Mouse (Mus musculus): Measurements from ENCODE around the gene Cdc20b.

DNA sequence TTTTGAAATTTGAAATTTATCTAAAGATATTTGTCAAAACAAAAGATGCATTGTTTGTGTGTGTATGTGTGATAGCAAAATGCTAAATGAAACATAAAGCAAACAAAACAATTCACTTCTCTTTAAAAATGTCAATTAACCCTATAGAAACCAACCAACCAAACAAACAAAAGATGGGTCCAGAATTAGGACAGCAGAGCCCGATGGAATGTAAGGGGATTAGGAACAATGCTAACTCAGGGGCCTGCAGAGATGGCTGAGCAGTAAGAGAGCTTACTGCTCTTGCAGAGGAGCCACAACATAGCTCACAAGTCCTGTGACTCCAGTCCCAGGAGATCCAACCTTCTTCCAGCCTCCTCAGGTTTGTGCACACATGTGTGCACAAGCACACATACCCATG is 47.2 kb downstream of the Cdc20b start:
- TF ChIP-seq CTCF (IDR thresholded peaks at IDR 0.05; ENCODE audit: control insufficient read depth, insufficient read depth, low read length) (no peak), POLR2A (IDR thresholded peaks at IDR 0.05; ENCODE audit: borderline replicate concordance, control insufficient read depth, low read depth, low read length) (no peak)
